Comparison of ENCODE assay signal across 8 mouse cellular contexts in the genomic region with DNA sequence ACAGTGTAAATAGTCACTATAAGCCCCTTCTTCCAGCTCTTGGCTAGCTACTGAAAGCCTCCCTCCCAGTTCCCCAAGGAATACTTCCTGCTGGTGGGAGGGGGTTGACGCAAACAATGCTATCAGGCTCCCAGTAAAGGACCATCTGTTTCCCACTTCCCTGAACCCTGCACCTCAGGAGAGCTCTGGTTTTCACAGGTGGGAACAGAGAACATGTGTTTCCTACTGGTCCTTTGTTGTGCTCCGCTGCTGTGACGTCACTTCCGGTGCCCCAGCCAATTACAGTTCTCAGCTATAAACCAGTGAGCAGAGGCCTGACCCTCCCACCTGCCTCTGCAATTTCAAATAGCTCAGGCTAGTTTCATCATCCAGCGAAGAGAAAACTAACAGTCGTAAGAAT. TPM values are rescaled to one million over a fixed set of nuclear protein-coding genes. Genes with fewer than 3 reads are reported as not detected.
A peak's percentile ranks its signal among the peaks of the same experiment; 100 is the strongest.
DNase-seq lines count a peak whose midpoint lies in the region; ATAC-seq and TF ChIP-seq lines count a peak whose summit lies in the region.

TSS of gene Fam124b (minus strand) at position 206 of the 400 bp plus-strand sequence.

- H3K4me1 ChIP-seq in testis, adult 2 months (ENCODE audit: control insufficient read depth, insufficient read depth, low read length) = peaks cover 10% of the 10 kb centered on the region
- H3K4me1 ChIP-seq in heart, embryonic 14.5 days (ENCODE audit: control insufficient read depth in 2 of 2, insufficient read depth in 2 of 2, low read length in 2 of 2) = 0 out of 4 replicates have a peak, but pooled peaks cover 0 to 6% of the 10 kb centered on the region in 2 experiments
- no peaks in the 10 kb centered on the region for H3K4me1 ChIP-seq in forebrain, embryonic 12.5 days

- WGBS in heart, embryonic 14.5 days = 53% methylated on average over 6 of the region's 6 CpGs
- WGBS in forebrain, embryonic 12.5 days = 84% methylated on average over 6 of the region's 6 CpGs

- peak within 1 kb of the TSS; percentile 79 for H3K4me3 ChIP-seq in testis, adult 2 months (ENCODE audit: control insufficient read depth, low read depth, low read length)
- no peak within 1 kb of the TSS for H3K4me3 ChIP-seq in heart, embryonic 14.5 days (ENCODE audit: control insufficient read depth in 1 of 2, insufficient read depth in 1 of 2, low read depth in 1 of 2, low read length in 2 of 2)
- H3K4me3 ChIP-seq in forebrain, embryonic 12.5 days (replicated peaks) = no peak within 1 kb of the TSS

- DNase-seq in testis, postnatal 10 days (ENCODE audit: low spot score) = no peak
- DNase-seq in kidney, postnatal 10 days = peak; percentile 67
- peak; percentile 42 for DNase-seq in mesoderm, embryonic 11.5 days (ENCODE audit: low read depth, low spot score)
- DNase-seq in frontal cortex, postnatal 14 days (ENCODE audit: low spot score in 2 of 2) = no peak
- DNase-seq in layer of hippocampus, postnatal 10 days (ENCODE audit: low spot score in 2 of 2) = no peak

- H3K36me3 ChIP-seq in testis, adult 2 months (ENCODE audit: control insufficient read depth, insufficient read depth, low read length) = no peaks in the 10 kb centered on the region
- H3K36me3 ChIP-seq in heart, embryonic 14.5 days (ENCODE audit: control insufficient read depth, insufficient read depth, low read length) = no peaks in the 10 kb centered on the region
- H3K36me3 ChIP-seq in forebrain, embryonic 12.5 days (replicated peaks) = no peaks in the 10 kb centered on the region

- peak; percentile 93 for ATAC-seq in heart, embryonic 14.5 days (ENCODE audit: insufficient number of reproducible peaks, insufficient read depth, low FRiP score, low read depth)
- ATAC-seq in forebrain, embryonic 12.5 days (ENCODE audit: low FRiP score) = no peak

- TF ChIP-seq CTCF in testis, adult 2 months (IDR thresholded peaks at IDR 0.05; ENCODE audit: control insufficient read depth, insufficient read depth, insufficient replicate concordance, low read depth, low read length) = no peak

- H3K27ac ChIP-seq in testis, adult 2 months (ENCODE audit: control insufficient read depth, insufficient read depth, low read depth, low read length) = no peak within 1 kb of the TSS; the same call in 1 of the 2 replicates
- H3K27ac ChIP-seq in heart, embryonic 14.5 days (replicated peaks in 1 of 2; ENCODE audit: control insufficient read depth in 1 of 2, insufficient read depth in 1 of 2, low read depth in 2 of 2, low read length in 2 of 2) = peak within 1 kb of the TSS; percentile 12 to 70
- no peak within 1 kb of the TSS for H3K27ac ChIP-seq in forebrain, embryonic 12.5 days

- no peaks in the 10 kb centered on the region for H3K9me3 ChIP-seq in heart, embryonic 14.5 days (ENCODE audit: control insufficient read depth, low read length)
- no peaks in the 10 kb centered on the region for H3K9me3 ChIP-seq in forebrain, embryonic 12.5 days

- no peak for TF ChIP-seq POLR2A in testis, adult 2 months (IDR thresholded peaks at IDR 0.05; ENCODE audit: control insufficient read depth, low read depth, low read length)

- no peaks in the 10 kb centered on the region for H3K27me3 ChIP-seq in testis, adult 2 months (ENCODE audit: control insufficient read depth, insufficient read depth, low read length)
- H3K27me3 ChIP-seq in heart, embryonic 14.5 days (ENCODE audit: control insufficient read depth, insufficient read depth, low read length) = no peaks in the 10 kb centered on the region
- H3K27me3 ChIP-seq in forebrain, embryonic 12.5 days = no peaks in the 10 kb centered on the region

- H3K9ac ChIP-seq in heart, embryonic 14.5 days (ENCODE audit: low read length) = no peak within 1 kb of the TSS
- no peak within 1 kb of the TSS for H3K9ac ChIP-seq in forebrain, embryonic 12.5 days

- H3K4me2 ChIP-seq in heart, embryonic 14.5 days (ENCODE audit: low read length) = 0 out of 2 replicates have a peak within 1 kb of the TSS, but pooled peaks have one; percentile 1
- no peak within 1 kb of the TSS for H3K4me2 ChIP-seq in forebrain, embryonic 12.5 days

RNA-seq across cellular contexts. Expression of gene Fam124b, which starts in this region (rescaled TPM):
- 33.7 and 35.5 TPM in 2 replicates for polyA plus RNA-seq in testis, adult 2 months (2012; rRNA removed)
- 1.0 and 1.5 TPM in 2 replicates for polyA plus RNA-seq in heart, embryonic 14.5 days (2014; fragmentation: Nextera tagmentation; extraction: Ambion mirVana)
- 0.27 and 0.29 TPM in 2 replicates for polyA plus RNA-seq in forebrain, embryonic 12.5 days (2016; fragmentation: Nextera tagmentation; extraction: Ambion mirVana)
- total RNA-seq in layer of hippocampus, postnatal 10 days (2021) = 1 to 10 TPM; 1.2 to 1.5 TPM

Comparison
In these comparisons a context has a peak if more than half of its experiments do, and no peak if none do; other contexts are left out.
1. RNA of gene Fam124b (polyA plus RNA-seq): 33.7 to 35.5 TPM in testis, adult 2 months; 1.0 to 1.5 TPM in heart, embryonic 14.5 days and 0.27 to 0.29 TPM in forebrain, embryonic 12.5 days; every median in the first group is over 10 times any median in the second.
2. H3K27ac ChIP-seq: peak in heart, embryonic 14.5 days (2 of 2); none in testis, adult 2 months (single experiment) and forebrain, embryonic 12.5 days (single experiment).
3. DNase-seq: peak in kidney, postnatal 10 days (single experiment) and mesoderm, embryonic 11.5 days (single experiment); none in testis, postnatal 10 days (single experiment), frontal cortex, postnatal 14 days (0 of 2) and layer of hippocampus, postnatal 10 days (0 of 2).